Mouse (Mus musculus) midbrain, embryonic 15.5 days (tissue): Measurements from ENCODE around the gene Itga6. TPM values are rescaled to one million over a fixed set of nuclear protein-coding genes. Genes with fewer than 3 reads are reported as not detected.
A peak's percentile ranks its signal among the peaks of the same experiment; 100 is the strongest.

Source experiments
- ATAC-seq: fragments of 200-750 bp; cut with Nextera tagmentation; replicated peaks from 2 replicates; pipeline ENCODE4 v1.8.0; 2017; ENCODE audit warnings: moderate TSS enrichment
- H3K27ac ChIP-seq: fragments of 300-500 bp; sonication (generic); 2 replicates; pipeline ENCODE4 v1.5.1; 2015; ENCODE audit warnings: mild to moderate bottlenecking, inconsistent platforms
- H3K27me3 ChIP-seq: fragments of 300-500 bp; sonication (generic); replicated peaks from 2 replicates; pipeline ENCODE4 v1.6.1; 2015; ENCODE audit warnings: inconsistent platforms
- H3K36me3 ChIP-seq: fragments of 300-500 bp; sonication (generic); replicated peaks from 2 replicates; pipeline ENCODE4 v1.6.1; 2015; ENCODE audit warnings: inconsistent platforms
- H3K4me1 ChIP-seq: fragments of 300-500 bp; sonication (generic); 2 replicates; pipeline ENCODE4 v1.6.1; 2015; ENCODE audit warnings: inconsistent platforms
- H3K4me2 ChIP-seq: fragments of 300-500 bp; sonication (generic); 2 replicates; pipeline ENCODE4 v1.6.1; 2015; ENCODE audit warnings: inconsistent platforms, mild to moderate bottlenecking, moderate library complexity
- H3K4me3 ChIP-seq: fragments of 300-500 bp; sonication (generic); 2 replicates; pipeline ENCODE4 v1.5.1; 2015; ENCODE audit warnings: mild to moderate bottlenecking, inconsistent platforms
- H3K9ac ChIP-seq: fragments of 300-500 bp; sonication (generic); 2 replicates; pipeline ENCODE4 v1.6.1; 2015; ENCODE audit warnings: mild to moderate bottlenecking, inconsistent platforms
- H3K9me3 ChIP-seq: fragments of 300-500 bp; sonication (generic); 2 replicates; pipeline ENCODE4 v1.6.1; 2016; ENCODE audit warnings: inconsistent platforms
- WGBS: fragments of 180-500 bp; shearing (Covaris S2); methylation state at CpG from one replicate; pipeline ENCODE4 v1.1.7; 2015; ENCODE audit warnings: mixed read lengths; 5-methylcytosine and 5-hydroxymethylcytosine counted together
- polyA plus RNA-seq: library from polyadenylated mRNA; unstranded; fragments of >200 nt; fragmentation: Nextera tagmentation; extraction: Ambion mirVana; gene quantifications from 2 replicates; pipeline ENCODE4 v1.2.1, GENCODE M21; 2015

Itga6 gene
- polyA plus RNA-seq = 18.6 and 19.2 TPM in 2 replicates

DNA sequence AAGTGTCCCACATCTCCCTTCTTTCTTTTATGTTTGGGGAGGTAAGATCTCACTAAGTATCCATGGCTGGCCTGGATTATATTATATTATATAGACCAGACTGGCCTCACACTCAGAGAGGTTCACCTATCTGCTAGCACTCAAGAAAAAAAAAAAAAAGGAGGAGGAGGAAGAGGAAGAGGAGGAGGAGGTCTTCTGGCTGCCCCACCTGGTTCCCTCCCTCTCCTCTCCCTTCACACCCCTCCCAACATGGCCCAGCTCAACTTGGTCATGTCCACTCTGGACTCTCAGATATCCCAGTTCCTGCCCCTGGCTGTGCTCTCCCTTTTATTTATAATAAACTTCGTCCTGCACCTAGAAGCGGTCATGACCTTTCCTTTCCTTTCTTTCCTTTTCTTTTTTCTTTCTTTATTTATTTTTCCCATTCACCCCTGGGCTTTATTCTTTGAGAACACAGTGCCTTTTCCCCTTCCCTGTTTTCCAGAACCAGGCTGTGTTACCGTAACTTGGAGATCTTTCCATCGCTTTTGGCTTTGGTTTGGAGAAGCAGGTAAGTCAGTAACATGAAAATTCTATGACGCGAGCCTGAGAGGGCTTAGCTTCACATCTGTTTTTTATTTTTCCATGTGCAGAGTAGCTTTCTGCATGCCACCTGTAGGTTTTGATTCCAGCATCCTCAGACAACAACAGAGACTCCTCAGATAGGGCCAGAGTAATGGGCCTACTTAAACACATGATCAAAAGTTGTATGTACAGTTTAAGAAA, at the start of gene Itga6:
Gene Itga6 (plus strand): TSS at position 7 of the 765 bp plus-strand sequence.
- Histone ChIP-seq H3K4me2 (no peak within 1 kb of the TSS), H3K9ac (no peak within 1 kb of the TSS), H3K4me3 (no peak within 1 kb of the TSS), H3K9me3 (no peaks in the 10 kb centered on the region), H3K4me1 (peaks cover 35% of the 10 kb centered on the region), H3K27me3 (no peaks in the 10 kb centered on the region), H3K36me3 (no peaks in the 10 kb centered on the region), H3K27ac (no peak within 1 kb of the TSS)
- no peak for ATAC-seq
- 67% methylated on average over 6 of the region's 6 CpGs for WGBS

- ATAC-seq = no peak
- Histone ChIP-seq H3K9ac (no peak overlapping the region), H3K4me2 (no peak overlapping the region), H3K4me3 (no peak overlapping the region), H3K27ac (no peak overlapping the region), H3K4me1 (peaks cover 4% of the 10 kb centered on the region), H3K36me3 (no peaks in the 10 kb centered on the region), H3K9me3 (no peaks in the 10 kb centered on the region), H3K27me3 (no peaks in the 10 kb centered on the region)
- 98% methylated on average over 1 of the region's 1 CpGs for WGBS
Observed at GRCm38 (mm10) chr2:71696776-71697175, 48.6 kb upstream of the Itga6 start.

DNA sequence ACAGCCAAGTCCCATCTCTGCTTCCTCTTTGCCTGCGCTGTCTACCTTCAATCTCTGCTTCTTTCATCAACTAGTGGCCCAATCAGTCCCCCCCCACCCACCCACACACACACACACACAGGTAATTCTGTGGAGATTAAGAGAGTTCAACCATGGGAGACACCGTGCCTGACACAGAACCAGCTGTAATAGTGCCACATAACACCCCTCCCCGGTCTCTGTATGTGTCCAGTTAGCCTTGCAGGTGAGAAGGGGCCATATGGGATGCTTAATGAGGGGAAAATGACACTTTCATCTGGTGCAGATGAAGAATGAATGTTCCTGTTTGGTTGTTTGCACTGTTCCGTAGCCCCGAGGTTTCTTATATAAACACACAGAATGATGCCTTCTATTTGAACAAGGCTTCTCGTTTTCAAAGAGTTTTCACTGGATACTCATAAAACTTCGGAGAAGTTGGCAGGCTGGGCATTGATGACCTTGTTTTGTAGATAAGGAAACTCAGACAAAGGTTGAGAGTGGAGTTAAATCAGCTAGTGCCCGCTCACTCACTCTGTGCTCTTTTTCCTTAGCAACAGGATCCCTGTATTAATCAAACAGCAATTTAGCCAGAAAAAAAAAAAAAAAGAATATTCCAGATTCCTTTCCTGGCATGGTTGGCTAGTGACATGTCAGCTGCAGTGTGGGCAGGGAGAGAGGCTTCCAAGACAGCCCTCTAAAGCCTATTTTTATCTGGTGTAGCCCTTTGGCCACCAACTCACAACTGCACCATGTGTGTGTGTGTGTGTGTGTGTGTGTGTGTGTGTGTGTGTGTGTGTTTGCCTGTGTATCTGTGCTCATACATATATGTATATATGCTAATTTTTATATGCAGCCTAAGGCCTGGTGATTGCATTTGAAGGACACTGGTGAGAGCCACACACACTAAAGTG, 47.7 kb upstream of the Itga6 start:
- WGBS = 79% methylated on average over 8 of the region's 8 CpGs
- H3K9ac ChIP-seq = no peak overlapping the region
- H3K36me3 ChIP-seq = no peaks in the 10 kb centered on the region
- no peaks in the 10 kb centered on the region for H3K27me3 ChIP-seq
- H3K4me2 ChIP-seq = no peak overlapping the region
- no peak overlapping the region for H3K4me3 ChIP-seq
- H3K4me1 ChIP-seq = peaks cover 4% of the 10 kb centered on the region
- no peaks in the 10 kb centered on the region for H3K9me3 ChIP-seq
- no peak for ATAC-seq
- no peak overlapping the region for H3K27ac ChIP-seq

- Histone ChIP-seq H3K4me3 (no peak overlapping the region), H3K27me3 (no peaks in the 10 kb centered on the region), H3K27ac (no peak overlapping the region), H3K9me3 (no peaks in the 10 kb centered on the region), H3K9ac (no peak overlapping the region), H3K4me1 (peaks cover 4% of the 10 kb centered on the region), H3K4me2 (no peak overlapping the region), H3K36me3 (no peaks in the 10 kb centered on the region)
- no peak for ATAC-seq
- 78% methylated on average over 6 of the region's 6 CpGs for WGBS
Observed at GRCm38 (mm10) chr2:71698366-71698765, 47.0 kb upstream of the Itga6 start.

DNA sequence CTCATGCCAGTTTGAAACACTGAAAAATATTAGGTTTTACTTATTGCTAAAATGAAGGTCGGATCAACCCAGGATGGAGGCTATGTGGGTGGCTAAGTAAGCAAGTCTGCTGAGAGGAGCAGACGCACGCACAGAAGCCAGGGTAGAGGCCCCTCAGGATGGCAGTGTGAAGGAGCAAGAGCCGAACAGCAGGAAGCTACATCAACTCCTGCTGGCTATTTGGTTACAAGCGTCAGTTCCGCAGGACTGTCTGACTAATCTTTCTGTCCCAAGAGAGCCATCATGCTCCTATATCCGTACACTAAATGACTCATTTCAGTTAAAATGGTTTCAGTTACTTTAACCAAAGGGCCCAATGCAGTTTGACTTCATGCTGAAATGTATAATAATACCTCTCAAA, 46.5 kb upstream of the Itga6 start:
- Histone ChIP-seq H3K4me2 (no peak overlapping the region), H3K4me1 (peaks cover 4% of the 10 kb centered on the region), H3K36me3 (no peaks in the 10 kb centered on the region), H3K9me3 (no peaks in the 10 kb centered on the region), H3K4me3 (no peak overlapping the region), H3K27me3 (no peaks in the 10 kb centered on the region), H3K27ac (no peak overlapping the region), H3K9ac (no peak overlapping the region)
- ATAC-seq = no peak
- WGBS = 37% methylated on average over 7 of the region's 7 CpGs

DNA sequence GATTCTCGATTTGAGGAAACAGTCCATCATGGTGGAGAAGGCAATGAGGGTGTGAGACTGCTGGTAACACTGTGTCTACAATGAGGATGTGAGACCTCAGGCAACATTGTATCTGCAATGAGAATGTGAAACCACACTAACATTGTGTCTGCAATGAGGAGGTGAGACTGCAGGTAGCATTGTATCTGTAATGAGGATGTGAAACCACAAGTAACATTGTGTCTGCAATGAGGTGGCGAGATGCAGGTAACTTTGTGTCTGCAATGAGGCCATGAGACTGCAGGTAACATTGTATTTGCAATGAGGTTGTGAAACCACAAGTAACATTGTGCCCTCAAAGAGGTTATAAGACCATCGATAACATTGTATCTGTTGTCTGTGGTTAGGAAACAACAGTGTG, 44.1 kb upstream of the Itga6 start:
- Histone ChIP-seq H3K27me3 (no peaks in the 10 kb centered on the region), H3K9me3 (no peaks in the 10 kb centered on the region), H3K4me3 (no peak overlapping the region), H3K36me3 (no peaks in the 10 kb centered on the region), H3K9ac (no peak overlapping the region), H3K4me1 (peaks cover 4% of the 10 kb centered on the region), H3K27ac (no peak overlapping the region), H3K4me2 (no peak overlapping the region)
- WGBS = 90% methylated on average over 3 of the region's 3 CpGs
- no peak for ATAC-seq

DNA sequence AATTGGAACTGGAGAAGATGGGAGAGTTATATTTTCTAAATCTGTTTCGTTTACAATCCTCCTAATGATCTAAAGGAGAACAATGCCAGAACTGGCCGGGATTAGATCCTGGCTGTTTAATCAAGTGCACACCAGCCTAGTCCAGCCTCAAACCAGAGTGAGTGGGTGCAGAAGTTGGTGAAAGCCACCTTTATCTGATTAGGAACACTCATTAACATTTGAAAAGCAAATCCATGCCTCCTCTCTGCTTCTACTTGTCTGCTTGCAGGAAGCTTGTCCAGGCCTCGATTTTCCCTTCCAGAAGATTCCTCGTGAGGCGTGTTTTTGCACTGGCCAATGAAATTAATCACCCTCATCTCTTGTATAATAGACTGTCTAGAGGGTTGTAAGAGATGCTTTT, 41.1 kb upstream of the Itga6 start:
- no peak for ATAC-seq
- Histone ChIP-seq H3K36me3 (no peaks in the 10 kb centered on the region), H3K27ac (no peak overlapping the region), H3K27me3 (no peaks in the 10 kb centered on the region), H3K4me3 (no peak overlapping the region), H3K4me1 (no peaks in the 10 kb centered on the region), H3K9ac (no peak overlapping the region), H3K4me2 (no peak overlapping the region), H3K9me3 (no peaks in the 10 kb centered on the region)
- 32% methylated on average over 5 of the region's 5 CpGs for WGBS

- Histone ChIP-seq H3K36me3 (no peaks in the 10 kb centered on the region), H3K9me3 (no peaks in the 10 kb centered on the region), H3K27ac (no peak overlapping the region), H3K4me2 (no peak overlapping the region), H3K27me3 (no peaks in the 10 kb centered on the region), H3K4me1 (no peaks in the 10 kb centered on the region), H3K9ac (no peak overlapping the region), H3K4me3 (no peak overlapping the region)
- 79% methylated on average over 5 of the region's 5 CpGs for WGBS
- no peak for ATAC-seq
Observed at GRCm38 (mm10) chr2:71708886-71709285, 36.5 kb upstream of the Itga6 start.

- no peaks in the 10 kb centered on the region for H3K27me3 ChIP-seq
- no peaks in the 10 kb centered on the region for H3K4me1 ChIP-seq
- no peaks in the 10 kb centered on the region for H3K36me3 ChIP-seq
- no peak overlapping the region for H3K4me2 ChIP-seq
- 87% methylated on average over 2 of the region's 2 CpGs for WGBS
- no peak overlapping the region for H3K9ac ChIP-seq
- no peaks in the 10 kb centered on the region for H3K9me3 ChIP-seq
- no peak overlapping the region for H3K27ac ChIP-seq
- no peak for ATAC-seq
- no peak overlapping the region for H3K4me3 ChIP-seq
Observed at GRCm38 (mm10) chr2:71711640-71712039, 33.8 kb upstream of the Itga6 start.

DNA sequence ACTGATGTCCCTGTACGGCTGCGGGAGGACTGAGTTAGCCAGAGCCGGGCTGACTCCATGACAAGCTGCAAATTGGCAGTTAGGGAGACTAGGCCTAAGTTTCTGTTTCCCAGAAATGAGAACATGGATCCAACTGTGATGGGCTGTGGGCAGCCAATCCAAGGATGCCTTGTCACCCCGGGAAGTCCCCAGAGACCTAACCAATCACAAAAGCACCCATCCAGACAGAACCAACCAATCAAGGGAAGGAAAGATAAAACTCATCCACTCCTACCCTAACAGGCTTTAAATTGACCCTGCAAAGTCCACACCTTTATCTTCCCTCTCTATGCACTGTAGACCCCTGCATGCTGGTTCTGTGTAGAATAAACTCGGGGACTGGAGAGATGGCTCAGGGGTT, 31.0 kb upstream of the Itga6 start:
- H3K36me3 ChIP-seq = no peaks in the 10 kb centered on the region
- 96% methylated on average over 5 of the region's 5 CpGs for WGBS
- no peak overlapping the region for H3K4me2 ChIP-seq
- H3K27me3 ChIP-seq = no peaks in the 10 kb centered on the region
- no peak overlapping the region for H3K27ac ChIP-seq
- no peak for ATAC-seq
- H3K9me3 ChIP-seq = no peaks in the 10 kb centered on the region
- no peak overlapping the region for H3K4me3 ChIP-seq
- H3K4me1 ChIP-seq = no peaks in the 10 kb centered on the region
- H3K9ac ChIP-seq = no peak overlapping the region

GRCm38 (mm10) chr2:71719005-71719386, 26.4 kb upstream of the Itga6 start:
- no peak for ATAC-seq
- H3K36me3 ChIP-seq = no peaks in the 10 kb centered on the region
- H3K4me3 ChIP-seq = no peak overlapping the region
- H3K9me3 ChIP-seq = no peaks in the 10 kb centered on the region
- no peaks in the 10 kb centered on the region for H3K27me3 ChIP-seq
- H3K27ac ChIP-seq = no peak overlapping the region
- no peak overlapping the region for H3K4me2 ChIP-seq
- no peak overlapping the region for H3K9ac ChIP-seq
- 0 out of 2 replicates have a peak, but pooled peaks cover 3% of the 10 kb centered on the region for H3K4me1 ChIP-seq
- WGBS = 42% methylated on average over 9 of the region's 9 CpGs

- Histone ChIP-seq H3K4me2 (no peak overlapping the region), H3K27me3 (no peaks in the 10 kb centered on the region), H3K9ac (no peak overlapping the region), H3K4me1 (0 out of 2 replicates have a peak, but pooled peaks cover 3% of the 10 kb centered on the region), H3K36me3 (no peaks in the 10 kb centered on the region), H3K9me3 (no peaks in the 10 kb centered on the region), H3K4me3 (no peak overlapping the region), H3K27ac (no peak overlapping the region)
- peak; percentile 63; the same call in 1 of the 2 replicates for ATAC-seq
- 53% methylated on average over 5 of the region's 5 CpGs for WGBS
Observed at GRCm38 (mm10) chr2:71719387-71720034, 25.9 kb upstream of the Itga6 start.
